Mouse (Mus musculus) gastrocnemius, adult 2 months (tissue): ENCODE results near the gene Rtn4r. TPM values are rescaled to one million over a fixed set of nuclear protein-coding genes. Genes with fewer than 3 reads are reported as not detected.

Experiments
- DNase-seq: peaks from one replicate; pipeline ENCODE4 v3.0.0; 2022
- H3K27ac ChIP-seq: fragments of 200-600 bp; 2 replicates; pipeline ENCODE4 v1.8.1; 2022; ENCODE audit warnings: mild to moderate bottlenecking
- H3K4me3 ChIP-seq: fragments of 200-600 bp; 2 replicates; pipeline ENCODE4 v1.8.1; 2022; ENCODE audit warnings: mild to moderate bottlenecking, moderate library complexity
- CTCF ChIP-seq: fragments of 200-600 bp; IDR thresholded peaks from 2 replicates; pipeline ENCODE4 v1.8.1; 2022; ENCODE audit warnings: antibody characterized with exemption, mild to moderate bottlenecking, moderate library complexity
- intact Hi-C: fragments of 180-260 bp; cut with DNase I; formaldehyde crosslinking; loops from one replicate; pipeline ENCODE4 v1.15.1; 2025
- total RNA-seq, 2 experiments: library from RNA; stranded (reverse); gene quantifications; 2 replicates each; pipeline ENCODE4 v1.2.3; 2021

Gene Rtn4r
- total RNA-seq, 2 experiments from 2014 or later = not detected

DNA sequence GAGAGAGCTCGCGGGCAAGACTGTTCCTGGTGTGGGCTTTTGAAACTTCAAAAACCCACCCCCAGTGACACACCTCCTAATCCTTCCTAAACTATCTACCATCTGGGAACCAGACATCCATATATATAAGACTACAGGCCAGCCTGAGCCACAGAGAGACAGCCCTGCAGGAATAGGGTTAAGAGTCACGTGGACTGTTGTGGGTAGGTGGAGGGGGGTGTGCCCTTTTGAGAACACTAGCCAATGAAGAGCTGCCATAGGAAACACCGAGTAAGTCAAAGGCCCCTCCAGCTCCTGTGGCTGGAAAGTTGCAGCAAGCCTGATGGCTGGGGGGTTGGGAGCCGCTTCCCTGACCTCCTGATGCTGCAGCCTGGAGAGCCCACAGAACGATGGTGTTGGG, 23.6 kb upstream of the Rtn4r start:
- DNase-seq = no peak

DNA sequence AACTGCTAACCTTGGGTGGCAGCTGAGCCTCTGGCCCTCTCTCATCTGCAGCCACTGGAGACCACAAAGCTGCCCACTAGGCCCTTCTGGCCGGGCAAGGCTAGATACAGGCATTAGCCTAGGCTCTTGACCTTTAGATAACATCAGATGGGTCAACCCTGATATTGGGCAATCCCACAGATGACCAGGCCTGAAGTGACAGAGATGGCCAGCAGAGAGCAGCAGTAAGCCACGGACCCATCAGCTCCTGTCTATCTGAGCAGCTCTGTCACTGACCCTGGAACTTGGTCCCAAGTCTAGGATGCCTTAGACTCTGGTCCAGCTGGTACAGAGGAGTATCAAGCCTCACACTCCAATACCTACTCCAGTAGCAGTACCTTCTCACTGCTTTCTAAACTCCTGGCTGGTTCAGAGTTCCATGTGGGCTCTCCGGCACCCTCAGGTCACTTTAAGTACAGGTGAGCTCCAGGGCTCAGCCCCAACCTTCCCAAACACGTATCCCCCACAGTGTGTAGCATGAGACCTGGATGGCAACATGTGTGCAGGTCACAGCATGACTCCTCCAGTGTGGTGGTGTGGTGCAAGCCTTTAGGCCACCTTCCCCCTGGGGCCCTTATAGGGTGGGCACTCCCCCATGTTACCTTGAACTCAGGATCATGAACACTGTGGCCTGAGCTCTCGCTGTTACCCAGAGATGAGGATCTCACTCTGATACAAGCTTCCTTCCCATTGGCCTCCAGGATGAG, 19.0 kb upstream of the Rtn4r start:
- peak; percentile 84 for DNase-seq
- TF ChIP-seq CTCF = peak; percentile 90
- H3K4me3 ChIP-seq = no peak overlapping the region
- no peak overlapping the region for H3K27ac ChIP-seq
- intact Hi-C loops = loop anchor here (1.0 kb wide), 2 partner anchors 65 to 103 kb away; no protein-coding TSS in a partner anchor

More for the DNA sequence above, 23.6 kb upstream of the Rtn4r start:
- no peak overlapping the region for H3K27ac ChIP-seq
- intact Hi-C loops = no loop called here
- no peak for TF ChIP-seq CTCF
- H3K4me3 ChIP-seq = no peak overlapping the region

DNA sequence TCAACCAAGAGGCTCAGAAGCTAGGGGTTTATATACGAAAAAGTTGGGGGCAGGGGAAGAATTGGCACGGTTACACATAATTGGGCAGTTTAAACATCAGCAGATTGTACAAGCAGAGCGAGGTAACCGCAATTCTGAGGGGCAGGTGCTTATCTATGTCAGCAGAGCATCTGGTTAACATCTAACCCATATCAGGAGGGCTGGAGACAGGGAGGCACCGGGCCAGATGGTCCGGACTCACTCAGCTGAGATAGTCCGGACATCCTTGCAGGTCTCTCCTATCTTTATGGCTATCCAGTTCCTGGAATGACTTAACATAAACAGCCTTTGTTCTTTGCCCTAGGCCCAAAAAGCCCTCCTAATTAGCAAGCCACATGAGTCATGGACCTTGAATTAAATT, 16.4 kb upstream of the Rtn4r start:
- intact Hi-C loops = no loop called here
- H3K27ac ChIP-seq = no peak overlapping the region
- no peak for TF ChIP-seq CTCF
- DNase-seq = no peak
- no peak overlapping the region for H3K4me3 ChIP-seq

DNA sequence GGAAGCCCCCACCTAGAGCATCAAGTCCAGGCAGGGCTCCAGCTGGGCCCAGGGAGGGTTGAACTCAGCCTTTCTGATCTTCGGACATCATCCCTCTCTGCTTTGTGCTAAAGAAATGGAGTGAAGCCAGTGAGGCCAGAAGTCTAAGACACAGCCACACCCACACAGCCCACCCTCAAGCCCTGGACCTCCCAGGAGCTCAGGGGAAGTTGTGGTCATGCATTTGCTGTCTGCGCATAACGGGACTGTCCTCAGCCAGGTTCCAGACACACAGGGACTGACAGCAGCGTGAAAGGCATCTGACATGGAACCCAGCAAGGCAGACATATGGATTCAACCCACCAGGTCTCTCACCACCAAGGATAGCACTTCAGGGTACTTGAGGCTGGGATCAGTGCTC, 11.0 kb upstream of the Rtn4r start:
- no peak for DNase-seq
- no peak overlapping the region for H3K4me3 ChIP-seq
- intact Hi-C loops = no loop called here
- no peak overlapping the region for H3K27ac ChIP-seq
- TF ChIP-seq CTCF = no peak

DNA sequence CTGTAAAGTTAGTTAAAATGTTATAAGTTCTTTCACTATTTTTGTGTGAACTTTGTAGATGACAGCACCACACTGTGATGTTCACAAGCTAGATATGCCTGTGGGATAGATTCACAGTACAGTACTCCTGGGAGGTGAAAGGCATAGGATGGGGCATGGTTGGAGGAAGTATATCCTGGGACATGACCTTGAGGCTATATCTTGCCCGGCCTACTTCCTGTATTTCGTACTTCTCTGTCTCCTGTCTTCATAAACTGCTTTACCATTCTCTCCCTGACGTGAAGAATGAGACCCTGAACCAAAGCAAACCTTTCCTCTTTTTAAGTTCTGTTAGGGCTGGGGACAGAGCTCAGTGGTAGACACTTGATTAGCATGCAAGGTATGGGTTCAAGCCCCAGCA, 9.2 kb upstream of the Rtn4r start:
- TF ChIP-seq CTCF = no peak
- intact Hi-C loops = no loop called here

DNA sequence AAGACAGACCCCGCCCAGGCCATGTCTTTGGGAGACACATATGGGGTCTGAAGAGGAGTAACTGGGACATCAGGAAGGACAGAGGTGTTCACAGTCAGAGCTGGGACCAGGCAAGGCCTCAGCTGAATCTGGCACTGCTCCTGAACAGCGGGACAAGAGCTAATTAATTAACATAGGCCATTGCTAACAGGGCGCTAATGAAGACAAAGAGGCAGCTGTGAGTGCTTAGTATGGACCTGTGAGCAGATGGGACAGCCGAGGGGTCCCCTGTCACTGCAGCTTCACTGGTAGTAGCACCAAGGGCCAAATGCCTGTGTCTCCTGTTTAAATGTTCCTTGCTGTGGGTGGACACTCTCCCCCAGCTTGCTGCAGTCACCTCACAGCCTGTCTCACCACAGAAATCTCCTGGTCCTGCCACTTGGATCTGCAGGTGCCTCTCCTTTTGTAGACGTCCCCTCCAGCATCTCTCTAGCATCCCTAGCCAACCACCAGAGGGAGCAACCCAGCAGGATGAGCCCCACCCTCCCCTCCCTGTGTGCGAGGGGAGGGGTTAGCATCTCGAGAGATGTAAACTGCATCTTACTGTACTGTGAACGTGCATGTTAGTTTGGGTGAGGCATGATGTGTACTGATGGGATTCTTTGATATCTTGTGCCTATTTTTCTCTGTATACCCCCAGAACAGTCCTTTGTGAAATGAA, 8.3 kb upstream of the Rtn4r start:
- peak; percentile 55 for DNase-seq
- peak; percentile 70 for TF ChIP-seq CTCF
- H3K4me3 ChIP-seq = no peak overlapping the region
- H3K27ac ChIP-seq = no peak overlapping the region
- intact Hi-C loops = no loop called here

More for the DNA sequence above, 9.2 kb upstream of the Rtn4r start:
- no peak for DNase-seq
- Histone ChIP-seq H3K4me3 (no peak overlapping the region), H3K27ac (no peak overlapping the region)

DNA sequence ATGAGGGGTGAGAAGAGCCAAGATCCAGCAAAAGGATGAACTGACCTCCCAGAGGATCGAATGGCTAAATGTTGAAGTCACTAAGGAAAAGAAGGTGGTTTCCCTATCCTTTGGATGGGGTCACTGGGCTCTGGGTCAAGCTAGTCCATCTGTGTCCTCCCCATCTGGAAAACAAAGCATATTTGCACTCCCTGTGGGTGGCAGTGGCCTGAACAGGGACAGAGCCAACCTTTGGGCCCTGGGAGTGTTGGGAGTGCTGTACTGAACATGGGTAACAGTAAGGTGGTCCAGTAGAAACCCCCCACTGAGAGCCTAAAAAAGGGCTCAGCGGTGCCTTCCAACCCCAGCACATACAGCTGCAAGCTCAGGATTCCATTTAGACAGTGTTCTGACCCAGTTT, 4.7 kb upstream of the Rtn4r start:
- intact Hi-C loops = no loop called here
- DNase-seq = no peak
- TF ChIP-seq CTCF = no peak
- Histone ChIP-seq H3K27ac (no peak overlapping the region), H3K4me3 (no peak overlapping the region)

DNA sequence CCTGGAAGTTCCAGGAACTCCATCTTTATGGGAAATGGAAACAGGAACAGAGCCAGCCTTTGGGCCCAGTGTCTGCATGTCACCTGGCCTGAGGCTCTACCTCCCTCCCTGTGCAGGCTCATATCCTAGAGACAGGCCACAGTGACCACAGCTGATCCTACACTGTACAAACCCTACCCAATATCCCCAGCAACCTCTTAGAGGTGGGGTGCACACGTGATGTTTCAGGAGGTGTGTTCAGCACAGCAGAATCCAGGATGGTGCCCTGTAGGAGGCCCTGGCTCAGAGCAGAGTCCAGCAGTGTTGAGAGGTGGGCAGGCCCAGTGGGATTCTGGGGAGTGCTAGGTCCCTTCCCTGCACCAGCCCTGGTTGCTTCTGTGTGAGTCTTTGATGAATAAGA, 4.0 kb upstream of the Rtn4r start:
- Histone ChIP-seq H3K27ac (no peak overlapping the region), H3K4me3 (no peak overlapping the region)
- intact Hi-C loops = no loop called here
- no peak for DNase-seq
- no peak for TF ChIP-seq CTCF

DNA sequence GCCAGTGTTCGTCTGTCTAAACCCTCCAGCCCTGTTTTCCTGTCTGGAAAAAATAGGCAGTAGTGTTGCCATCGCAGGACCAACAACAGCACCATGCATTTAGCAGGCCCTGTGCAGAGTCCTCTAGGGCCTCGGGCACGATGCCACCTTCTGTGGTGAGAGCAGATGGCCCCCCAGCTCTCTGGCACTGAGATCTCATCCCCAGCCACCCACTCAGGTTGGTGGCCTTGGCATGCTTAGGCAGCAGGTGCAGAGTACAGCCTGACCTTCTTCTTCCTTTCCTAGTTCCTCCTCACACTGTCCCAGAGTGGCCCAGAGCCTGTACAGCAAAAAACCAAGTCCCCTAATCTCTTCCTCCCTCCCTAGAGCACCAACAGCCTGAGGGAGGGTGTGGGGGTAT, 3.4 kb upstream of the Rtn4r start:
- DNase-seq = no peak
- no peak overlapping the region for H3K4me3 ChIP-seq
- H3K27ac ChIP-seq = no peak overlapping the region
- intact Hi-C loops = no loop called here
- TF ChIP-seq CTCF = no peak

DNA sequence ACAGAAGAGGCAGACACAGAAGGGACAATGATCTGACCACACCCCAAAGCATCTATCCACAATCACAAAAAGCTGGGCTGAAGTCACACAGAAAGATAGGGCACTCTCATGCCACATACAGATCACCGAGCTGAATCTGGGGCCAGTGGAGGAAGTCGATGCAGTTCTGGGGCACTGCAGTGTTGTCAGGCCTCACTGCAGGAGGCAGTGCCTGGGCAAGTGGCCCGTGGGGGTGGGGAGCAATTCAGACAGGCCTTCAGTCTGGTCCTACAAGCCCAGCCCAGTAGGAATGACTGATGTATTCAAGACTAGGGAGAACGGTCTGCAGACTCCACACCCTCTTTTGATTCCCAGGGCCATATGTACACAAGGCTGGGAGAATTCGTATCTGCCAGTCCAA, 2.8 kb upstream of the Rtn4r start:
- Histone ChIP-seq H3K27ac (no peak overlapping the region), H3K4me3 (no peak overlapping the region)
- TF ChIP-seq CTCF = no peak
- intact Hi-C loops = no loop called here
- DNase-seq = no peak

DNA sequence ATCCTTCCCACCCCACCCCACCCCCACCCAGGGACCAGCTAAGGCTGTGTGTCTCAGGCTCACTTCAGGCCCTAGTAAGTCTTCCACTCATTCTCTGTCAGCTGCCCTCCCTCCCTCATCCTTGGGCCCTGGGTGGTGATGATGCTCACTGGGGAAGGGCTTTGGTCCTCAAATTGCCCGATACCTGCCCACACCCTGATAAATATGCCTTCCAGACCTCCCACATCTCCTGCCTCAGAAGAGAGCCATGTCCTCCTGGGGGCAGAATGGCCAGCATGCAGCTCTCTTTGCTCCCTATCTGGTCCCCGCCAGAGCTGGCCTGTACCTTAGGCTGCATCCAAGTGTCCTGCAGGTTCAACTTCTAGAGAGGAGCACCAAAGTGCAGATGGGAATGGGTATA, 2.3 kb upstream of the Rtn4r start:
- no peak for DNase-seq
- intact Hi-C loops = no loop called here
- H3K4me3 ChIP-seq = no peak overlapping the region
- no peak for TF ChIP-seq CTCF
- no peak overlapping the region for H3K27ac ChIP-seq

DNA sequence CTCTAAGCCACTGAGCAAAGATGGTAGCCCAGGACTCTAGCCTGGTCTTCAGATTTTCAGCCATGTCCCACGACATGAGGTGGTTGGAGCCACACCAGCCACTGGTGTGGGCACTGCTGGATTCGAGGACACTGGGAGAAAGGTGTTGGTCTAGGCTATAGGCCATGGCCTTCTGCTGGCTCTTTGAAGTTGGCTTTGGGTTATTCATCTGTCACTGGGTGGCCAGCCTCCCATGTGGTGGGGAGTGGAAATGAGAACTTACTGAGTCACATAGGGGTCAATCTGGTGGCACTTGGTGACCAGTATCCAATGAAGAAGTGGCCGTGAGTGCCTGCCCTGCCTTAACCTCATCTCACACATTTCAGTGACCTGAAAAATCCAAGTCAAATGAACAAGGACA, 1.2 kb upstream of the Rtn4r start:
- intact Hi-C loops = no loop called here
- TF ChIP-seq CTCF = no peak
- H3K4me3 ChIP-seq = no peak overlapping the region
- no peak for DNase-seq
- H3K27ac ChIP-seq = no peak overlapping the region

DNA sequence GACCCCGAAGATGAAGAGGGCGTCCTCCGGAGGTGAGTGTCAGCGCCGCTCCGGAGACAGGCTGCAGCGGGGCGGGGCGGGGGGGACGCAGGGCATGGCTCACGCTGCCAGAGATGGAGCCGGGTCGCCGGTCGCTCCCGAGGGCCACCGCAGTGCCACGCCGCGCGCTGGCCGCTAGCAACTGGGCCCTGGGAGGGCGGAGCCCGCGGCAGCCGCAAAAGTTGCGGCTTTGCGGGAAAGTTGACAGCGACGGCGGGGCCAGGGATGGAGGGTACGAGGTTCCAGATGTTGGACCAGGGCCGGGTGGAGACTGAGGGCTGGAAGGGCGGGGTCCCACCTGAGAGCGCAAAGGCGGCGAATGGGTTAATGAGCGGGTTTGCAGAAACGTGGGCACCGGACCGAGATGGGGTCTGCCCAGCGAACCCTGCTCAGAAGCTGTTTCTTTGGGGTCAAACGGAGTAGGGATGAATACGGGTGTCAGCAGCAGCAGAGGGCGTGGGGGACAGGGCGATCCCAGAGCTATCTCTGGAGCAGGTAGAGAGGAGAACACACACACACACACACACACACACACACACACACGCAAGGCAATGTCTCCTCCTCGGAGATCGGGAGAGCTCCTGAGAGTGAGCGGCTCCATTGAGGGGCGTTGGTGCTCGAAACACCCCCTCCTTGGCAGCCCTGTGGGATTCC, 575 bp downstream of the Rtn4r start:
- peak; percentile 33 for DNase-seq
- TF ChIP-seq CTCF = no peak
- Histone ChIP-seq H3K27ac (no peak overlapping the region), H3K4me3 (peak overlapping the region; percentile 75)
- intact Hi-C loops = loop anchor here (1.0 kb wide), 1 partner anchor 44 kb away; no protein-coding TSS in a partner anchor
